Mouse (Mus musculus) left cerebral cortex, postnatal 36 days (tissue): ENCODE results near the gene Epas1. TPM values are rescaled to one million over a fixed set of nuclear protein-coding genes. Genes with fewer than 3 reads are reported as not detected.

Experiments used
- DNase-seq, 2 experiments: peaks; one replicate each; pipeline ENCODE4 v3.0.0; 2021 to 2022; ENCODE audit warnings: low spot score in 2 of 2, mixed read lengths in 1 of 2
- intact Hi-C: fragments of 180-260 bp; cut with DNase I; formaldehyde crosslinking; loops from one replicate; pipeline ENCODE4 v1.15.1; 2025
- total RNA-seq, 2 experiments: library from RNA; stranded (reverse); gene quantifications; 2 replicates each; pipeline ENCODE4 v1.2.3; 2021

Gene Epas1
- total RNA-seq, 2 experiments from 2014 or later, result 82.2 to 94.0 TPM

DNA sequence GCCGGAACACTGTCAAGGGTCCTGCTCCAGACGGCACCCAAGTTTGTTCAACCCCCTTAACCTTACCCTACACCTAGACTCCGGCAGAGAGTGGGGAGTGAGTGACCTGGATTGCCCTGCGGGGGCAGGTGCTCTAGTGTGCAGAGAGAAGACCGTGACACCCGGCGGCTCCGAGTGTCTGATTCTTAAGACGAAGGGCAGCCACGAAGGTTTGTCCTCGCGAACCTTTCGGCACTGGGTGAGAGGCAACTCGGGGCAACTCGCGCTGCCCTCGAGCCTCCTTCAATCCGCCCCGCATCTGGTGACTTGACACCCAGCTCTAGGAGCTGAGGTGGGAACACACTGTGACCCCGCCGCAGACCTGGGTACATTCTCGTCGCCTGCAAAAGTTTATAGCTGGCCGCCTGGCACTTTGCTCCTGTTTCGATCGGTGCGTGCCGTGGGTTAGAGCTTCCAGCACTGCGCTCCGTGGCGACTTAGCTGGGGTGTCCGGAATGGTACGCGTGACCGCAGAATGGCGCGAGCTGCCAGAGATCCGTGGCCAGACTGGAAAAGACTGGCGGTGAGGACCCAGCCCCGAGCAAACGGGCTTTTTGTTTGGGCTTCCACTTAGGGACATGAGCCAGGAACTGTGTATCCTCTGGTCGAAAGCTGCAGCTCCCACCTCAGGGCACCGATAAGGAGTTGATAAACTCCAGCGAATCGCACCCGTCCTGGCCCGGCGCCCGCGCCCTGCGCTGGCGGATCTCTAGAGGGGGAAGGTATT is 1.5 kb downstream of the Epas1 start:
- DNase-seq, result no peak
- intact Hi-C loops, result loop anchor here (2.0 to 10.0 kb wide), 5 partner anchors 28 to 268 kb away; no protein-coding TSS in a partner anchor

DNA sequence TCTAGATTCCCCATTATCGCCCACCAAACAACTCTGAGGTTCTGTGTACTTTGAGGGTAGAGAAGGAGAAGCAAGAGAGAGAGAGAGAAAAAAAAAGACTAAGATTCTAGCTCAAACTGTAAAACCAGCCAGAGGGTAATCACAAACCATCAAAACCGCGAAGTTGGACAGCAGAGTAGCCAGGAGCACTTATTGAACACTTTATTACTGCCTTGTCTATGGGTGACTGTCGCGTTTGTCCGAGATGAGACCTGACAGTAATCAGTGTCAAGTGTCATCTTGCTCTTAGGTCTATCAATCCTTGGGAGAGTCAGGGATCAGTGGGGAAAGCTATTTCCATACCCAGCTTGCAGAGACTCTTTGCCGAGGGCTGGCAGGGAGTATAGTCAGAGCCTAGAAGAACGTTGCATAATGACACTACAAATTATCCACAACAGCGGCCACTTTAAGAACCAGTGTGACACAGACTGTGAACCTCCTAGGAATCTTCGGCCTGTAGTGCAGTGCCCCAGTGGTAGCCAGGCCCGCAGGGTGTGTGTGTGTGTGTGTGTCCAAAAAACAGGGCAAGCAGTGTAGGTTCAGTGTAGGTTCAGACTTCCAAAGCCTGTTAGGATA is 2.2 kb downstream of the Epas1 start:
- DNase-seq, result no peak
- intact Hi-C loops, result loop anchor here (2.0 to 10.0 kb wide), 4 partner anchors 27 to 221 kb away; no protein-coding TSS in a partner anchor

DNA sequence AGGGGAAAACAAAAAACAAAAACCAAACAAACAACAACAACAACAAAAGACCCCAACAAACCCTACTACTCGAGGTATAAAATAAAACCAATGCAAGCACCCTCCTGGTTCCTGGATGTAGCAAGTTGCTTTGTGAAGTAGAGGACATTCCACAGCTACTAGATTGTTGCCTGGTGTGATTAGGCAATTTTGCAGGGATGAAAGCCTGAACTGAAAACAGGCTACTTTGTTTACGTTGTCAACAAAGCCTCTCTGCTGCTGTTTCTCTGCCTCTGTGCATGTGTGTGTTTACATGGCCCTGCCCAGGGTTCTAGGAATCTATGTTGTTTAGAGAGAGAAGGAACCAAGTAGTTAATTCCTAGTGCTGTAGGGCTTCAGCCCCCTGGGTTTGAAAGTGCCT is 4.1 kb downstream of the Epas1 start:
- no peak for DNase-seq
- intact Hi-C loops, result loop anchor here (5.0 to 10.0 kb wide), 3 partner anchors 45 to 223 kb away; no protein-coding TSS in a partner anchor

DNA sequence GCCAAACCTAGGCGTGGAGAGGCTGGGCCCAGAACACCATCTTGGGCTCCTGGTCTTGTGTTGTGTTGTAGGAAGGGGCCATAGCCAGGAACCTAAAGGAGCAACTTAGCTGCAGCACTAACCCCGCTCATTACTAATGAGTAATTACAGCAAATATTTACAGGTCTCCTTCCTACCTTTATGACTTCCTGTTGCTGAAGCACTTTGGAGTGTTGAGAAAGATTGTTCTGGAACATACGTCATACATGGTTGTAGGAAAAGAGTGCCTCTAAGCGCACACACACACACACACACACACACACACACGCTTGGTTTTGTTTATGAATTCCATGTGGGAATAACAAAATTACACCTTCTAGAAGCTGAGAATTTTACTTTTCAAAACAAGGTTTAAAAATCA is 8.4 kb downstream of the Epas1 start:
- intact Hi-C loops, result no loop called here
- no peak for DNase-seq

DNA sequence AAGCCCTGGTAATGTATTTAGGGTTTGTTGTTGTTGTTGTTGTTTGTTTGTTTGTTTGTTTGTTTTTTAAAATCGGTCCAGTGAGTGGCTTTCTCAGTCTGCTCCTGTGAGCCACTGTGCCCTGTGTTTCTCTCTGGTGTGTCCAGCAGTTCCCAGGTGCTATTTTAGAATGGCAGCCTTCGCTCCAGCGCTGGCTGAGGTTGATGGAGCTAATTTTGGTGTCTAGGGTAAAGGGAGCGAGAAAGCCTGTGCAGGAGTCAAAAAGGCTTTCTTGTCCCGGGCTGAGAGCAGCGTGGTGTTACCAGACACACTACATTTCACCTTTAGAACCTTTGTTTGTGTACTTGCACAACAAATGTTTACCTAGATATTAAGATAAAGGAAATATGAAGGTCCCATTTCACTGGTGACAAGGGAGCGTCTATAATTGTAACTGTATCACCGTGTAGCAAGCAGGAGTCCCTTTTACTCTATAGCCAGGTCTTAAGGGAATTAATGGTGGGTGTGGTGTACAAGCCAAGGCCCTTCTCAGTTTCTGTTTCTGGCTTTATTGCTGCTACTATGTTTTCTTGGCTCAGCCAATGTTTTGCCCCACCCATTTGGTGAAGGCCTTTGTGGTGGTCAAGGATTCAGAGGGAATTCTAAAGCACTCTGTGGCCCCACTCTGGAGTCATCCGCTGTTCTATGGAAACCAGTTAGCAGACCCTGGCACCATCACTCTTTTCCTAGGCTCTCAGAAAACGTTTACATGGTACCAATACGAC is 9.2 kb downstream of the Epas1 start:
- no peak for DNase-seq
- intact Hi-C loops, result no loop called here

DNA sequence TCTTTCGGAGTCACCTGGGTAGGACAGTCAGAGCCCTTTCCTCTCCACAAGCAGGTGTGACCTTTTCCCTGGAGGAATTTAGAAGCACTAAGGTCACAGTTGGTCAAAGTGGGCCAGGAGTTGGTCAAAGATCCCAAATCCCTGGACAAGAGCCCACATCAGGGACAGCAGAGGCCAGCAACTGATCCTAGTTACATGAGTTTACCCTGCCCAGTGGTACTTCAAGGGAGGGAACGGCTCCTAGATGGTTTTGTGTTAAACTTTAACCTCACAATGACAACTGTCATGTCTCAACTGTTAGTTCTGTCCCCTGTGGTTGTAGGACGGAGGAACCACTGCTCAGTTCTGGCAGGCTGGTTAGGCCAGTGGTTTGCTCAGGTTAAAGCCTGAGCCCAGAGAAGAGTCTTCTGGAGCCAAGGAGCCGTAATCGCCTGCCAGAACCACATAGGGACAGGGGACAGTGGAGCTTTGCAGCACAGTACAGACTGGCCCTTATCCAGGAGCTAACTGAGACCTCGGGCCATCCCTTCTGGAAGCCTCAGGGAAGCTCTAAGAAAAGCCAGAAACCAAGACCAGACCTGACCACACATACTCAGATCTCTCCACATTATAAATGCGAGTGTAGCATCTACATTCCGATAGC is 12.4 kb downstream of the Epas1 start:
- DNase-seq, result no peak
- intact Hi-C loops, result no loop called here

DNA sequence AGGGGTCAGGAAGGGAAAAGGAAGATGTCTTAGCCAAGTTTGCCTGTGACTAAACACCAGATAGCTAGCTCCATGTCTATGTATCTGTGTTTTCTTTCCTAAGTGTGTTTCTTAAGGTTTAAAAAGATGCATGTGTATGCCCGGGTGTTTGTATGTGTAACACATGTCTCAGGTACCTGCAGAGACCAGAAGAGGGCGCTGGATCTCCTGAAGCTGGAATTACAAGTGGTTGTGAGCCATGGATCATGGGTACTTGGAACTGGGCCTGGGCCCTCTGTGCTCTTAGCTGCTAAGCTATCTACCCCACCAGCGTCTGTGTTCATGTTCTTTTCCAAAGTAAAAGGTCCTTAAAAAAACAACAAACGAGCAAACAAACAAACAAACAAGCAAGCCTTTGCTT is 12.9 kb downstream of the Epas1 start:
- no peak for DNase-seq
- intact Hi-C loops, result no loop called here

DNA sequence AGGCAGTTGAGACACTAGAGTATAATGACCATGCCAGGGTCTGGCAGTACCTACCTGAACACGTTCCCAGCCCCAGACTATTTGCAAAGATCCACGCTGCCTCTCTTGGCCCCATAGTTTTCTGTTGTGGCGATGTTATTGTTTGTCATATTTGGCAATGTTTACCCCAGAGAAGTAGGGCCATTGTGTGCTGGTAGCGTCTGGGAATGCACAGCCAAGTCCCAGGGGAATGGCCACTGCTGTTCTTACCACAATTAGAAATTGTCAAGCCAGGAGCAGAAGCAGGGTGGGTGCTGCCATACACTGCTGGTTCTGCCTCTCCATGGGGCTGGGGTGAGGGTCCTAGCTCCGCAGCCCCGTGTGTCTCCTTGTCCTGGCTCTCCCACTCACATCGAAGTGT is 15.1 kb downstream of the Epas1 start:
- intact Hi-C loops, result no loop called here
- no peak for DNase-seq

DNA sequence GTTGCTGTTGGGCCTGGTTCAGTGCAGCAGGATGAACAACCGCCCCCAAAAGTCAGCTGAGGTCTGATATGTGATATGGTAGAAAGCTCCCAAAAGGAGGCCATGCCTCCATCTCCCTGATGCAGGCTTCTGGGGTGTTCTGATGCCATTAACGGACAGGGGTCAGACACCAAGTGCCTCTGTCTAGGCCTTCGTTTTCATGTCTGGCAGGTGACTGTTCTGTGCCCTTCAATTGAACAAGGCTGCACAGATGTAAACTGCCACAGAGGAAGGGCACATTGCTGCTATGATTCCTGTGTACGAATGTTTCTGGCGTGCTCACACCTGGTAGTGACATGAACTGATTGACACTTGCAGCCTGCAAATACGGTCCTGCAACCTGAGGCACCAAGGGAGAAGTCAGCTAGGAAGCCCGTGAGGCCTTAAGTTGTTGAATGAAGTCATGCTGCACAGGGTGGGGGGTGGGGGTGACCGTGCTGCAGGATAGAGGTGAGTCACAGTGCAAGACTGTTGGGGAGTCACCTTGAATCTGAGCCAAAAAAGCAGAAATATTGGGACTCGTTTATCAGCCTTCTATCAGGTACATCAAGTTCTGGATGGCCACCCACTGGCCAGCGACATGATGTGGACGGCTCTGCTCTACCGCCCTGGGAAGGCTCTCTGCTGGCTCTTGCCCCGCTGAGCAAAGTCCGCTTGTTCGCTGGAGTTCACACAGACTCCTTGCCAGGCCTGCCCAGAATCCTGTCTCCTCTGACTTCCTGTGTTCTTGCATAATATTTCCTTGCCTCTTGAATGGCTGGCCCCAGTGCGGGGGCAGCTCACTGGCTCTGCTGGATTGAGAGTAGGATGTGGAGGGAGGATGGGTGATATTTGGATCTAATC is 16.1 kb downstream of the Epas1 start:
- intact Hi-C loops, result no loop called here
- no peak for DNase-seq

DNA sequence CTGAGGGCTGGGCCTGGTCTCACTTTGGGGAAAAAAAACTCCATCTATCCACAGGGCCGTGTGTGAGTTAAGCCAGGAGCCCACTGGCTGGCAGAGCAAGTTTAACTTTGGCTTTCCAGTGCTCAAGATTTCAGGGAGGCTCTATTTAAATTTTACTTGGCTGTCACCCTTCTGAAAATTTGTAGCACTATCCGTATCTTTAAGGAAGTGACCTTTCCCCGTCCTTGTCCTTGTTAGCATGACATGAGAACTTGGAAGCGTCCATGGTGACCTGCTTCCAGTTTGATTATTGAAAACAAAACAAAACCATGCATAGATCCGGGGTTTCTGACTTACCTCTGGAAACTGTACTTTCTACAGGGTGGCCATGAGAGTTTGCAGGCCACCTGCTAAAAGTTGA is 17.3 kb downstream of the Epas1 start:
- no peak for DNase-seq
- intact Hi-C loops, result no loop called here

DNA sequence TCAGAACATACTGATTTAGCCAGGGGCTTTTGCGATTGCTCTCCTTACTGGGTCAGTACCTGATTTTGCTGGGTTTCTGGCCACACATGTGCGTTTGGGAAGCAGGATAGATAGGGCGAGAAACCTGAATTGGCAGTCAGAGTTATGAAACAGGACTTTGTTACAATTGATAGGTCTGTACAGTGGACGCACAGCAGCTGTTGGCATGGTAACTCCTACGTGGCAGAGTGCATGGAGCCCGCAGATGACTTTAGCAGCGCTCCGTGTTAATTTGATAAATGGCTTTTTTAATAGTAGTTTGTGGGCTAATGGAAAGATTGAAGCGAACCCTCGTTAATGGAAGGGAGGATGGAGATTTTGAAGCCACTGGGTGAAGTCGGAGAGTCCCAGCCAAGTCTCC is 18.5 kb downstream of the Epas1 start:
- intact Hi-C loops, result no loop called here
- DNase-seq, result no peak

DNA sequence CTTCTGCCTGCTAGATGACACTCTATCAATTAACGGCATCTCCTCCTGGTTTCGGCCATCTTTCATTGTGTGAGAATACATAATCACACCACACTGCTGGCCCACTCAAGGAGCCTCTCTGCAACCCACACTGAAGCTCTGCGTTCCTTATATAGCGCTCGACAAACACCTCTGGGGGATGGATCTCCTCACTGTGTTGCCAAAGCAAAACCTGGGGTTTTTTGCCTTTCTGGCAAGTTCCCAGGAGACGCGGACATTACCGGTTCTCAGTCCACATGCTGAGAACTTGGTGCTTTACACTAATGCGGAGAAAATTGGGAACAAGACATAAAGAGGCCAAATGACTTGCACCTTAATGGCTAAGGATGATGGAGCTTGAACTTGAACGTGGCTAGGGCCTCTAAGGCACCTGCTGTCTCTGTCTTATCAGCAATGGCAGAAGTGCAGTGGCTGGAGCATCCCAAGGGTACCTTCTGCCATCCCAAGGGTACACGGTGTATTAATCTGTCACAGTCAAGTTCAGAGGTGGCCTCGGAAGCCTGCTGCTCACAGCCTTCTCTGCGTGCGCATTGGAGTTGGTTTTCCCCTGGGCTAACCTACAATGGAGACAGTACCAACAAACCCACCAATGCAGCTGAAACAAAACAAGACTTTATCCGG is 19.6 kb downstream of the Epas1 start:
- intact Hi-C loops, result no loop called here
- no peak for DNase-seq

DNA sequence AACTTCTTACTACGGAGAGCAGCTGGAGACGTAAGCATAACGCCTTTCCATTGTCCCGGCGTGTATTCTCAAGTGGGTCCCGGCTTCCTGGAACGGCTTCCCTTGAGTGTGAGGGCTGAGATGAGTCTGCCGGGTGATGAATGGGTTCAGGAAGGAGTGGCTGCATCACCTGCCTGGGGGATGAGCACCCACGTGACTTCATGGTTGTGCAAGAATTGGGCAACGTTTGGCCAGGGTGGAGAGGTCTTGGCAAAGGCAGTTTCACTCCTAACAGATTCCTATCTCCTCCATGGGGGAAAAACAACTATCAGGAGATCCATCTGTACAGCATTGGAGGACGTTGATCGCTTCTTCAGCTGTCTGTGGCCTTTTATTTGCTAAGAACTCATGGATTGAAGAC is 23.0 kb downstream of the Epas1 start:
- intact Hi-C loops, result no loop called here

DNA sequence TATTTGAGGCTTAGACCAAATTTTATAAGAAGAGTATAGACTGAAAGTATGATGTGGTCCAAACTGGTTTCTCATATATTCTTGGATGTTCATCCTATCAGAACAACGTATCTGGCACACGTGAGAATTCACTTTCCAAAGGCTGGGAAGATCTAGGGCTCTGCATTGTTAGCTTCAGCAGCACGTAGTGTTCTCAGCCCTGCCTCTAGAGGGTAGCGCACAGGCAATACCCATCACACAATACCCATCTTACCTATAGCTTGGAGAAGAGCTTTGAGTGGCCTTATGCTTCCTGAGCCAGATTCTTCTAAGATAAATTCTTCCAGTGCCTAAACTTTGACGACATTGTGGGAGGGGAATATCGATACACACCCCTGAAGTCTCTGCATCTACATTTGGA is 24.6 kb downstream of the Epas1 start:
- no peak for DNase-seq
- intact Hi-C loops, result no loop called here

More for the DNA sequence above, 23.0 kb downstream of the Epas1 start:
- no peak for DNase-seq

DNA sequence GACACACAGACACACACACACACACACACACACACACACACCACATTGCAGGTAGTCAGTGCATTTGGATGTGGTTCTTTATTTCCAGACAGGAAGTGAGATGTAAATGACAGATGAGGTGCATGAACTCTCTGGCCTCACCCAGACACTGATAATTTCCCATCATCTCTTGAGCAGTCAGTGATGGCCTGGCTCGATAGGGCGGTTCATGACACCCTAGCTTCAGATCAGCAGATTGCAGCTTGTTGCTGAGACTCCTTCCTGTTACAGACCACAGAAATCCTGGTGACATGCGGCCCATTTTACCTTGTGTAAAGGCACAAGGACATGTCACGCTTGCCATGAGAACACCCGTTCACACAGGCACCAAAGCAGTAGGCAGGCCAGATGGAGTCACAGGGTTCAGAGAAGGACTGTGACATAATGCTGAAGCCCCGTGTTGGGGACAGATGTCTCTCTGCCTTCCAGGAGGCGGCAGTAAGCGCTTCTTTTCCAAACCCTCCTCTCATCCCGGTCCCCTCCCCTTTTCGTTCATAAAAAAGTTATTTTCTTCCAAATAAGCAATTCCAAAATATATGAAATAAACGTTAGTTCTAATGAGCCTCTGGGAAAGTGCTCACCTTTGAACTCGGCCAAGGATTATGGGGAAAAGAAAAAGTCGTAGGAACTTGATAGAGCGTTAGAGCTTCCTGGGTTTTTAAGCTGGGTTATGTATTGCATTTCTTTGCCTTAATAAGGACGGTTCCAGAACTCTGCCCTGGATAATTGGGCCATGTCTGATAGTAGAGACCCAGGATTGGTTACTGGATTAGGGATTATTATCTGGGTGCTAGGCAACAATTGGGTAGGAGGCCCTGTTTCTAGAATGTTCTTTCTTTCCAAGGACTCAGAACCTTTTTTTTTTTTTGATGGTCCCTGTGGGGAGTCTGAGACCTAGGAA is 26.0 kb downstream of the Epas1 start:
- DNase-seq, result no peak
- intact Hi-C loops, result no loop called here

DNA sequence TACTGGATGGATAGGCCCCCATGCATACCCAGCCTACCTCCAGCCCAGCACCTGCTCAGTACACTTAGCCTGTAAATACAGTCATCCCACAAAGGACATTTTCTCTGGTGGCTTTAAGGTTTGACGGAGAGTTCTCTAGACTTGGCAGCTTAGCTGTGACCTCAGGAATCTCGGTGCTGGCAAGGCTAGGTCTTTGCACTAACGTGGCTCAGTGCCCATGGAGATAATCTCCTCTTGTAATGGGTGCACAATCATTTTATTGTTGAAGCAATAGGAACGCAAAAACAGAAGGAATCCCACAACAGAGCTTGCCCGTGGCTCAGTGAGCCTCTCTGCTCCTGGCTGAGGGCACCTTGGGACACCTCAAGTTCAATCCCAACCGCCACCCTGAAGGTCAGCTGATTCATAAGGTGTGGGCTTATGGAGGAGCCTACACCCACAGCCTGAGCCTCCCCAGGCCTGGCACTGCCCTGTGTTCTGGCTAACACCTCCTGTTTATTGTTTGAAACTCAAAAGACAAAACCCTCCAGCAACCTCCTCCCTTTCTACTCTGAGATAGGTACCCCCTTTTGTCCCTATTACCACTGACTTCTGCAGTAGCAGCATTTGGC is 27.3 kb downstream of the Epas1 start:
- DNase-seq, result no peak
- intact Hi-C loops, result no loop called here

DNA sequence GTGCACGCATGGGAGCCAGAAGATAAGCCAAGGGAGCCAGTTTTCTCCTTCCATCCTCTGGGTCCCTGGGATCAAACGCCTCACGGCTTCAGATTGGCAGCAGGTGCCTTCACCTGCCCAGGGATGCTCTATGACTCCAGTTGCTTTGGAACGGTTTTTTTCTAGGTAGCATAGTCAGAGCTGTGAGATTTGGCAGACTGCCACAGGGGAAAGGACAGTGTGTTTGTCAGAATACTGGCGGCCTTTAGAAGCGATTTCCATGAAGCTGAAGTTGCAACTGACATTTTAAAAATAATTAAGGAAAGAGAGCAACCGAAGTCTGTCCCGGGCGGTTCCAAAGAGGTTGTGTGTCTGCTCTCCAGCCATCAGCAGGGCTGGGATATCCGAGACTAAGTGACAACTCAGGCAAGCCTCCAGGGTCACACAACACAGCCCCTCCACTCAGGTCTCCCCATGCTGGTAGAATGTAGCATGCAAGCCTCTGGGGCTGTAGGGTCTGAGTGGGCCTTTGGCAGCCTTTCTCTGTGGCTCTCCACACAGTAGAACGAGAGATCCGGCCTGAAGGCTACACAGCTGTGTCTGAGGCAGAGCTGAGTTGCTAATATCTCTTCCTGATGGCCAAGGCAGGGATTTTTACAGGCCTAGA is 28.4 kb downstream of the Epas1 start:
- DNase-seq, result no peak

More for the DNA sequence above, 28.4 kb downstream of the Epas1 start:
- intact Hi-C loops, result loop anchor here (2.0 kb wide), 1 partner anchor 27 kb away; no protein-coding TSS in a partner anchor
